Mouse (Mus musculus): Measurements from ENCODE around the gene Tcf21. TPM values are rescaled to one million over a fixed set of nuclear protein-coding genes. Genes with fewer than 3 reads are reported as not detected.

The Tcf21 gene
- polyA plus RNA-seq, 1 experiment from 2014 or later, result 410 TPM

GRCm38 (mm10) chr10:22813317-22813960 lies 6.5 kb downstream of the Tcf21 start:
- H3K4me3 ChIP-seq (ENCODE audit: low read depth, low read length), result peak overlapping the region; percentile 18
- H3K27me3 ChIP-seq (ENCODE audit: control insufficient read depth, insufficient read depth, low read length), result no peaks in the 10 kb centered on the region
- peak; percentile 46; the same call in 1 of the 2 replicates for ATAC-seq (ENCODE audit: insufficient number of reproducible peaks, insufficient read depth, low FRiP score, low read depth)
- peaks cover 9% of the 10 kb centered on the region; the same call in 1 of the 2 replicates for H3K4me1 ChIP-seq (ENCODE audit: control insufficient read depth, insufficient read depth, low read length)
- H3K9me3 ChIP-seq (ENCODE audit: control insufficient read depth, low read depth, low read length), result no peaks in the 10 kb centered on the region
- peak overlapping the region; percentile 88; the same call in 1 of the 2 replicates for H3K27ac ChIP-seq (ENCODE audit: low read length)
- no peaks in the 10 kb centered on the region for H3K36me3 ChIP-seq (ENCODE audit: control insufficient read depth, insufficient read depth, low read length)
- H3K4me2 ChIP-seq (replicated peaks; ENCODE audit: low read depth, low read length), result peak overlapping the region; percentile 57
- H3K9ac ChIP-seq (replicated peaks; ENCODE audit: low read depth, low read length), result peak overlapping the region; percentile 36
- 2% methylated on average over 18 of the region's 18 CpGs for WGBS

- H3K9ac ChIP-seq (replicated peaks; ENCODE audit: low read depth, low read length), result no peak overlapping the region
- H3K36me3 ChIP-seq (ENCODE audit: control insufficient read depth, insufficient read depth, low read length), result no peaks in the 10 kb centered on the region
- 35% methylated on average over 12 of the region's 12 CpGs for WGBS
- no peak overlapping the region for H3K27ac ChIP-seq (ENCODE audit: low read length)
- peak overlapping the region; percentile 5; the same call in 1 of the 2 replicates for H3K4me3 ChIP-seq (ENCODE audit: low read depth, low read length)
- no peaks in the 10 kb centered on the region for H3K27me3 ChIP-seq (ENCODE audit: control insufficient read depth, insufficient read depth, low read length)
- H3K4me2 ChIP-seq (replicated peaks; ENCODE audit: low read depth, low read length), result peak overlapping the region; percentile 27
- H3K9me3 ChIP-seq (ENCODE audit: control insufficient read depth, low read depth, low read length), result no peaks in the 10 kb centered on the region
- H3K4me1 ChIP-seq (ENCODE audit: control insufficient read depth, insufficient read depth, low read length), result peaks cover 9% of the 10 kb centered on the region; the same call in 1 of the 2 replicates
- ATAC-seq (ENCODE audit: insufficient number of reproducible peaks, insufficient read depth, low FRiP score, low read depth), result no peak
Observed at GRCm38 (mm10) chr10:22811921-22812320, 8.1 kb downstream of the Tcf21 start.

- no peaks in the 10 kb centered on the region for H3K4me1 ChIP-seq (ENCODE audit: control insufficient read depth, insufficient read depth, low read length)
- ATAC-seq (ENCODE audit: insufficient number of reproducible peaks, insufficient read depth, low FRiP score, low read depth), result no peak
- H3K9ac ChIP-seq (replicated peaks; ENCODE audit: low read depth, low read length), result no peak overlapping the region
- H3K4me3 ChIP-seq (ENCODE audit: low read depth, low read length), result no peak overlapping the region
- no peaks in the 10 kb centered on the region for H3K9me3 ChIP-seq (ENCODE audit: control insufficient read depth, low read depth, low read length)
- H3K36me3 ChIP-seq (ENCODE audit: control insufficient read depth, insufficient read depth, low read length), result no peaks in the 10 kb centered on the region
- H3K4me2 ChIP-seq (replicated peaks; ENCODE audit: low read depth, low read length), result no peak overlapping the region
- 52% methylated on average over 3 of the region's 3 CpGs for WGBS
- H3K27ac ChIP-seq (ENCODE audit: low read length), result no peak overlapping the region
- no peaks in the 10 kb centered on the region for H3K27me3 ChIP-seq (ENCODE audit: control insufficient read depth, insufficient read depth, low read length)
Observed at GRCm38 (mm10) chr10:22782684-22783083, 37.3 kb downstream of the Tcf21 start.

- Histone ChIP-seq H3K9ac (replicated peaks; ENCODE audit: low read depth, low read length) (no peak overlapping the region), H3K4me1 (ENCODE audit: control insufficient read depth, insufficient read depth, low read length) (no peaks in the 10 kb centered on the region), H3K27me3 (ENCODE audit: control insufficient read depth, insufficient read depth, low read length) (no peaks in the 10 kb centered on the region), H3K9me3 (ENCODE audit: control insufficient read depth, low read depth, low read length) (no peaks in the 10 kb centered on the region), H3K36me3 (ENCODE audit: control insufficient read depth, insufficient read depth, low read length) (no peaks in the 10 kb centered on the region), H3K27ac (ENCODE audit: low read length) (no peak overlapping the region), H3K4me3 (ENCODE audit: low read depth, low read length) (no peak overlapping the region), H3K4me2 (replicated peaks; ENCODE audit: low read depth, low read length) (no peak overlapping the region)
- ATAC-seq (ENCODE audit: insufficient number of reproducible peaks, insufficient read depth, low FRiP score, low read depth), result no peak
- 38% methylated on average over 4 of the region's 4 CpGs for WGBS
Observed at GRCm38 (mm10) chr10:22781466-22781865, 38.5 kb downstream of the Tcf21 start.

- H3K4me3 ChIP-seq (ENCODE audit: low read depth, low read length), result no peak overlapping the region
- ATAC-seq (ENCODE audit: insufficient number of reproducible peaks, insufficient read depth, low FRiP score, low read depth), result no peak
- H3K36me3 ChIP-seq (ENCODE audit: control insufficient read depth, insufficient read depth, low read length), result no peaks in the 10 kb centered on the region
- H3K4me1 ChIP-seq (ENCODE audit: control insufficient read depth, insufficient read depth, low read length), result no peaks in the 10 kb centered on the region
- no peak overlapping the region for H3K4me2 ChIP-seq (replicated peaks; ENCODE audit: low read depth, low read length)
- 15% methylated on average over 5 of the region's 5 CpGs for WGBS
- H3K27ac ChIP-seq (ENCODE audit: low read length), result no peak overlapping the region; the same call in 1 of the 2 replicates
- H3K9ac ChIP-seq (replicated peaks; ENCODE audit: low read depth, low read length), result no peak overlapping the region
- no peaks in the 10 kb centered on the region for H3K27me3 ChIP-seq (ENCODE audit: control insufficient read depth, insufficient read depth, low read length)
- no peaks in the 10 kb centered on the region for H3K9me3 ChIP-seq (ENCODE audit: control insufficient read depth, low read depth, low read length)
Observed at GRCm38 (mm10) chr10:22777939-22778338, 42.0 kb downstream of the Tcf21 start.

- H3K27ac ChIP-seq (ENCODE audit: low read length), result no peak overlapping the region
- no peaks in the 10 kb centered on the region for H3K27me3 ChIP-seq (ENCODE audit: control insufficient read depth, insufficient read depth, low read length)
- H3K36me3 ChIP-seq (ENCODE audit: control insufficient read depth, insufficient read depth, low read length), result no peaks in the 10 kb centered on the region
- H3K9ac ChIP-seq (replicated peaks; ENCODE audit: low read depth, low read length), result no peak overlapping the region
- no peak overlapping the region for H3K4me2 ChIP-seq (replicated peaks; ENCODE audit: low read depth, low read length)
- no peak for ATAC-seq (ENCODE audit: insufficient number of reproducible peaks, insufficient read depth, low FRiP score, low read depth)
- no peak overlapping the region for H3K4me3 ChIP-seq (ENCODE audit: low read depth, low read length)
- H3K9me3 ChIP-seq (ENCODE audit: control insufficient read depth, low read depth, low read length), result no peaks in the 10 kb centered on the region
- WGBS, result 14% methylated on average over 7 of the region's 7 CpGs
- no peaks in the 10 kb centered on the region for H3K4me1 ChIP-seq (ENCODE audit: control insufficient read depth, insufficient read depth, low read length)
Observed at GRCm38 (mm10) chr10:22776007-22776698, 43.8 kb downstream of the Tcf21 start.

- H3K9me3 ChIP-seq (ENCODE audit: control insufficient read depth, low read depth, low read length), result no peaks in the 10 kb centered on the region
- 69% methylated on average over 2 of the region's 2 CpGs for WGBS
- no peak for ATAC-seq (ENCODE audit: insufficient number of reproducible peaks, insufficient read depth, low FRiP score, low read depth)
- H3K36me3 ChIP-seq (ENCODE audit: control insufficient read depth, insufficient read depth, low read length), result no peaks in the 10 kb centered on the region
- no peak overlapping the region for H3K9ac ChIP-seq (replicated peaks; ENCODE audit: low read depth, low read length)
- H3K4me1 ChIP-seq (ENCODE audit: control insufficient read depth, insufficient read depth, low read length), result no peaks in the 10 kb centered on the region
- no peak overlapping the region for H3K27ac ChIP-seq (ENCODE audit: low read length)
- no peak overlapping the region for H3K4me3 ChIP-seq (ENCODE audit: low read depth, low read length)
- no peak overlapping the region for H3K4me2 ChIP-seq (replicated peaks; ENCODE audit: low read depth, low read length)
- H3K27me3 ChIP-seq (ENCODE audit: control insufficient read depth, insufficient read depth, low read length), result no peaks in the 10 kb centered on the region
Observed at GRCm38 (mm10) chr10:22775456-22775855, 44.5 kb downstream of the Tcf21 start.

- Histone ChIP-seq H3K27ac (ENCODE audit: low read length) (no peak overlapping the region), H3K4me1 (ENCODE audit: control insufficient read depth, insufficient read depth, low read length) (no peaks in the 10 kb centered on the region), H3K36me3 (ENCODE audit: control insufficient read depth, insufficient read depth, low read length) (no peaks in the 10 kb centered on the region), H3K9ac (replicated peaks; ENCODE audit: low read depth, low read length) (no peak overlapping the region), H3K4me2 (replicated peaks; ENCODE audit: low read depth, low read length) (no peak overlapping the region), H3K9me3 (ENCODE audit: control insufficient read depth, low read depth, low read length) (no peaks in the 10 kb centered on the region), H3K4me3 (ENCODE audit: low read depth, low read length) (no peak overlapping the region), H3K27me3 (ENCODE audit: control insufficient read depth, insufficient read depth, low read length) (no peaks in the 10 kb centered on the region)
- 76% methylated on average over 3 of the region's 3 CpGs for WGBS
- ATAC-seq (ENCODE audit: insufficient number of reproducible peaks, insufficient read depth, low FRiP score, low read depth), result peak; percentile 86
Observed at GRCm38 (mm10) chr10:22774626-22775025, 45.3 kb downstream of the Tcf21 start.

Measured in stomach, embryonic 14.5 days (tissue).